Mouse (Mus musculus) stomach, embryonic 16.5 days (tissue): ENCODE measurements around the gene Mrpl1. TPM values are rescaled to one million over a fixed set of nuclear protein-coding genes. Genes with fewer than 3 reads are reported as not detected.

Experiments used
- ATAC-seq: fragments of 200-750 bp; cut with Nextera tagmentation; 2 replicates; pipeline ENCODE4 v1.8.0; 2017; ENCODE audit warnings: moderate number of reproducible peaks, moderate TSS enrichment; ENCODE audit not compliant: insufficient read depth, low FRiP score
- H3K27ac ChIP-seq: fragments of 300-500 bp; sonication (generic); 2 replicates; pipeline ENCODE4 v1.5.1; 2014; ENCODE audit warnings: low read length
- H3K27me3 ChIP-seq: fragments of 300-500 bp; sonication (generic); 2 replicates; pipeline ENCODE4 v1.6.1; 2014; ENCODE audit warnings: low read length, control low read depth, mixed read lengths; ENCODE audit not compliant: control insufficient read depth, insufficient read depth
- H3K36me3 ChIP-seq: fragments of 300-500 bp; sonication (generic); 2 replicates; pipeline ENCODE4 v1.6.1; 2014; ENCODE audit warnings: low read length; ENCODE audit not compliant: control insufficient read depth, insufficient read depth
- H3K4me1 ChIP-seq: fragments of 300-500 bp; sonication (generic); 2 replicates; pipeline ENCODE4 v1.6.1; 2014; ENCODE audit warnings: low read length, control low read depth, mixed read lengths; ENCODE audit not compliant: control insufficient read depth, insufficient read depth
- H3K4me2 ChIP-seq: fragments of 300-500 bp; sonication (generic); 2 replicates; pipeline ENCODE4 v1.6.1; 2014; ENCODE audit warnings: low read depth, low read length, mixed read lengths
- H3K4me3 ChIP-seq: fragments of 300-500 bp; sonication (generic); replicated peaks from 2 replicates; pipeline ENCODE4 v1.5.1; 2014; ENCODE audit warnings: mild to moderate bottlenecking, low read length
- H3K9ac ChIP-seq: fragments of 300-500 bp; sonication (generic); 2 replicates; pipeline ENCODE4 v1.6.1; 2014; ENCODE audit warnings: low read length
- H3K9me3 ChIP-seq: fragments of 300-500 bp; sonication (generic); replicated peaks from 2 replicates; pipeline ENCODE4 v1.6.1; 2016; ENCODE audit warnings: low read length, control low read depth; ENCODE audit not compliant: control insufficient read depth
- WGBS: fragments of 180-500 bp; shearing (Covaris S2); extraction: QIAGEN DNeasy Blood & Tissue Kit; methylation state at CpG from one replicate; pipeline ENCODE4 v1.1.7; 2014; 5-methylcytosine and 5-hydroxymethylcytosine counted together
- polyA plus RNA-seq: library from polyadenylated mRNA; unstranded; fragments of >200 nt; fragmentation: Nextera tagmentation; extraction: Ambion mirVana; gene quantifications from 2 replicates; pipeline ENCODE4 v1.2.1, GENCODE M21; 2015

The Mrpl1 gene
- polyA plus RNA-seq, 1 experiment from 2014 or later, result 23.2 TPM

- Histone ChIP-seq H3K36me3 (no peaks in the 10 kb centered on the region), H3K4me2 (no peak overlapping the region), H3K27me3 (no peaks in the 10 kb centered on the region), H3K4me1 (no peaks in the 10 kb centered on the region), H3K4me3 (no peak overlapping the region), H3K9ac (no peak overlapping the region), H3K27ac (no peak overlapping the region), H3K9me3 (no peaks in the 10 kb centered on the region)
- WGBS, result 54% methylated on average over 2 of the region's 2 CpGs
- ATAC-seq, result no peak
These were observed 44.7 kb downstream of the Mrpl1 start for GRCm38 (mm10) chr5:96253995-96254394.

GRCm38 (mm10) chr5:96255166-96255565 is 45.9 kb downstream of the Mrpl1 start:
- Histone ChIP-seq H3K4me1 (no peaks in the 10 kb centered on the region), H3K36me3 (no peaks in the 10 kb centered on the region), H3K9ac (no peak overlapping the region), H3K4me3 (no peak overlapping the region), H3K9me3 (no peaks in the 10 kb centered on the region), H3K27me3 (no peaks in the 10 kb centered on the region), H3K27ac (no peak overlapping the region), H3K4me2 (no peak overlapping the region)
- no peak for ATAC-seq
- WGBS, result 87% methylated on average over 3 of the region's 3 CpGs

GRCm38 (mm10) chr5:96258210-96258609 is 48.9 kb downstream of the Mrpl1 start:
- H3K4me1 ChIP-seq, result no peaks in the 10 kb centered on the region
- no peak overlapping the region for H3K9ac ChIP-seq
- no peaks in the 10 kb centered on the region for H3K9me3 ChIP-seq
- no peak overlapping the region for H3K4me2 ChIP-seq
- no peak overlapping the region for H3K4me3 ChIP-seq
- H3K27me3 ChIP-seq, result no peaks in the 10 kb centered on the region
- ATAC-seq, result no peak
- 85% methylated on average over 5 of the region's 5 CpGs for WGBS
- H3K36me3 ChIP-seq, result 0 out of 2 replicates have a peak, but pooled peaks cover 3% of the 10 kb centered on the region
- H3K27ac ChIP-seq, result no peak overlapping the region

GRCm38 (mm10) chr5:96267017-96267702 is 57.9 kb downstream of the Mrpl1 start:
- Histone ChIP-seq H3K4me2 (no peak overlapping the region), H3K9me3 (no peaks in the 10 kb centered on the region), H3K27me3 (no peaks in the 10 kb centered on the region), H3K4me3 (no peak overlapping the region), H3K36me3 (peaks cover 3% of the 10 kb centered on the region; the same call in 1 of the 2 replicates), H3K9ac (no peak overlapping the region), H3K27ac (no peak overlapping the region), H3K4me1 (no peaks in the 10 kb centered on the region)
- WGBS, result 52% methylated on average over 3 of the region's 3 CpGs
- no peak for ATAC-seq

- H3K9me3 ChIP-seq, result no peaks in the 10 kb centered on the region
- 73% methylated on average over 6 of the region's 6 CpGs for WGBS
- H3K4me1 ChIP-seq, result no peaks in the 10 kb centered on the region
- no peak overlapping the region for H3K4me3 ChIP-seq
- ATAC-seq, result no peak
- H3K9ac ChIP-seq, result no peak overlapping the region
- no peak overlapping the region for H3K27ac ChIP-seq
- no peak overlapping the region for H3K4me2 ChIP-seq
- no peaks in the 10 kb centered on the region for H3K36me3 ChIP-seq
- no peaks in the 10 kb centered on the region for H3K27me3 ChIP-seq
These were observed 61.8 kb downstream of the Mrpl1 start for GRCm38 (mm10) chr5:96271070-96271469.

- H3K36me3 ChIP-seq, result no peaks in the 10 kb centered on the region
- no peak for ATAC-seq
- no peaks in the 10 kb centered on the region for H3K4me1 ChIP-seq
- no peaks in the 10 kb centered on the region for H3K9me3 ChIP-seq
- H3K4me2 ChIP-seq, result no peak overlapping the region
- WGBS, result 63% methylated on average over 8 of the region's 8 CpGs
- no peak overlapping the region for H3K27ac ChIP-seq
- no peaks in the 10 kb centered on the region for H3K27me3 ChIP-seq
- H3K9ac ChIP-seq, result no peak overlapping the region
- no peak overlapping the region for H3K4me3 ChIP-seq
These were observed 96.5 kb downstream of the Mrpl1 start for GRCm38 (mm10) chr5:96305786-96306185.

- Histone ChIP-seq H3K9me3 (no peaks in the 10 kb centered on the region), H3K4me3 (no peak overlapping the region), H3K27me3 (no peaks in the 10 kb centered on the region), H3K9ac (no peak overlapping the region), H3K27ac (no peak overlapping the region), H3K36me3 (no peaks in the 10 kb centered on the region), H3K4me1 (no peaks in the 10 kb centered on the region), H3K4me2 (no peak overlapping the region)
- 74% methylated on average over 1 of the region's 1 CpGs for WGBS
- no peak for ATAC-seq
These were observed 97.0 kb downstream of the Mrpl1 start for GRCm38 (mm10) chr5:96306271-96306670.

- 64% methylated on average over 5 of the region's 5 CpGs for WGBS
These were observed 97.5 kb downstream of the Mrpl1 start for GRCm38 (mm10) chr5:96306826-96307225.

GRCm38 (mm10) chr5:96308086-96308485 is 98.8 kb downstream of the Mrpl1 start:
- Histone ChIP-seq H3K36me3 (no peaks in the 10 kb centered on the region), H3K27me3 (no peaks in the 10 kb centered on the region), H3K4me3 (no peak overlapping the region), H3K4me2 (no peak overlapping the region), H3K9me3 (no peaks in the 10 kb centered on the region), H3K9ac (no peak overlapping the region), H3K4me1 (no peaks in the 10 kb centered on the region), H3K27ac (no peak overlapping the region)
- ATAC-seq, result no peak
- WGBS, result 81% methylated on average over 13 of the region's 13 CpGs

More at GRCm38 (mm10) chr5:96306826-96307225, 97.5 kb downstream of the Mrpl1 start:
- no peaks in the 10 kb centered on the region for H3K9me3 ChIP-seq
- H3K9ac ChIP-seq, result no peak overlapping the region
- H3K4me3 ChIP-seq, result no peak overlapping the region
- ATAC-seq, result no peak
- no peak overlapping the region for H3K27ac ChIP-seq
- no peaks in the 10 kb centered on the region for H3K36me3 ChIP-seq
- H3K4me2 ChIP-seq, result no peak overlapping the region
- no peaks in the 10 kb centered on the region for H3K4me1 ChIP-seq
- H3K27me3 ChIP-seq, result no peaks in the 10 kb centered on the region
